Mouse (Mus musculus) stomach, postnatal 0 days (tissue): ENCODE results near the gene Spata31d1a.

Experiments
- CTCF ChIP-seq: IDR thresholded peaks from 2 replicates; pipeline ENCODE4 v1.5.1; 2016; ENCODE audit warnings: antibody characterized with exemption, low read depth, mild to moderate bottlenecking, moderate library complexity
- EP300 ChIP-seq: optimal IDR thresholded peaks from 2 replicates; pipeline ENCODE3; 2016; ENCODE audit warnings: antibody characterized with exemption

- TF ChIP-seq CTCF (no peak), EP300 (no peak)
Observed at GRCm38 (mm10) chr13:59674215-59674614, 35.9 kb downstream of the Spata31d1a start.
